Mouse (Mus musculus) cerebellum, postnatal 36 days (tissue): ENCODE results near the gene Arntl.
"Not testable (repeated sequence)": the region's sequence is repeated elsewhere in the genome, so short reads cannot be mapped to it uniquely, and the experiment has no call there.

Source experiments
- DNase-seq, 2 experiments: peaks; one replicate each; pipeline ENCODE4 v3.0.0; 2021 to 2022; ENCODE audit warnings: mixed read lengths in 2 of 2

Arntl gene

DNA sequence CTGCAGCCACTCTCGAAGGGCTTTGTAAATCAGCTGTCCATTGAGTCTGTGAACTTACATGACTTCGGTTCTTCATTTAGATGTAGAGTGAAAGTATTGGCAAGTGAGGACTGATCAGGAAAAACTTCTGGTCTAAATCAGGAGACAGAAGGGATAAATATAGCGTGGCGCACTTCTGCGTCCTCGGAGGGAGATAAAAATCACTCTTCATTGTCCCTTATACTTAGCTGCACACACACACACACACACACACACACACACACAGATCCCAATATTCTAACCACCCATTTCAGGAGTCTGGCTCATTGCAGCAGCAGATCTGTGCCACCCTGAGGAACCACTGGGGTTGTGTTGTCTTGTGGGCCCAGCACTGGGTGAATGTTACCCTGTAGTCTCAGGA, 44.3 kb downstream of the Arntl start:
- no peak for DNase-seq

GRCm38 (mm10) chr7:113253777-113254405, 46.6 kb downstream of the Arntl start:
- DNase-seq, result no peak

- DNase-seq, result peak; percentile 38 to 39
Observed at GRCm38 (mm10) chr7:113256046-113256445, 48.8 kb downstream of the Arntl start.

DNA sequence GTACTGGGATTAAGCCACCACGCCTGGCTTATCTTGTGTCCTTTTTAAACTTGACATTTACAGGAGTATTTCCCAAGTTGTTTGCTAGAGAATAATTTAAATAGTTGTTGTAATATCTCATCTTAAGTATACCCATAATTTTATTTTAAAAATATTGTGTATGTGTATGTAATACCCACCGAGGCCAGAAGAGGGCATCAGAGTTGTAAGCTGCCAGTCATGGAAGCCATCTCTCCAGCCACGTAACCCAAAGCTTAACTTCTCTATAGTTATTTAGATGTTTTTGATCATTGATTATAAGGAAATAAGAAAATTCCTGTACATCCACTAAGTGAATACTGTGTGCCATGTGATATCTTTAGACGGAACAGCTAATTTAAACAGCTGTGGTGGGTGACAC, 51.2 kb downstream of the Arntl start:
- DNase-seq, result no peak

GRCm38 (mm10) chr7:113260321-113261167, 53.3 kb downstream of the Arntl start:
- peak; percentile 36 to 47 for DNase-seq

GRCm38 (mm10) chr7:113261690-113262089, 54.4 kb downstream of the Arntl start:
- no peak for DNase-seq

DNA sequence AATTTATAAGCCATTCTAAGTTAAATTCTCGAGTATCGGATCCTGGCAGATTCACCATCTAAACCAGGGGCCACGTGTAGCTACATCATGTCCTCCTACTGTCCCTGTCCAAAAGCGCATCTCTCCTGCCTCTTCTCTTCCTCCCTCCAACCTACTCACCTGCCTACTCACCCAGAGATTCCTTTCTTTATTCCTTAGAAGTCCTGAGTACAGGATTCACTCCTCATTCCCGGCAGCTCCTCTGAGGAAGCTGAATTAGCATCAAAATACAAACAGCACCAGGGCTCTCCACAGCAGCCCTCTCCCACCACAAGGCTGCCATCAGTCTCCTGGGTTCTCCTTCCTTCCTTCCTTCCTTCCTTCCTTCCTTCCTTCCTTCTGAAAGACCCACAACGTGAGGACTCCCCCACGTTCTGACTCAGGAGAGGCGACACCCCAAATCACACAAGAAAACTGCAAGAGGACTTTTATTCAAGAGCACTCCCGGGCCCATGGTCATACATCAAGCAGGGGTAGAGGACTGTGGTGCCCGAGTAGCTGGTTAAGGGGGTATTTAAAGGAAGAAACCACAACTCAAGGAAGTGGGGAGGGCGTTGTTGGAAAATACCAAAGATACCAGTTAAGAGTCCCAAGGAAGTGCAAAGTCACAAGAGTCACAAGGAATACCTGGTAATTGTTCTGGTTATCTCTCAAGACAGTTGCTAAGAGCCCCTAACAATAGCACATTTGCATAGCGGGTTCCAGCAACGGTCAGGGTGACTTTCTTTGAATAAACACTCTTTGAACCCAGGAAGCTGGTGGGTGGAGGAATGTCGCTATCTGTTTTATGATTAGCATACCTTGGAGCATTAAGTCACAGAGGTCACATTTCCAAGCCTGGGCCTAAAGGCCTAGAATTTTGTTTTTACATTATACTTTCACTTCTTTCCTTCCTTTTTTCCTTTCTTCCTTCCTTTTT, 55.5 kb downstream of the Arntl start:
- not testable (repeated sequence) for DNase-seq

DNA sequence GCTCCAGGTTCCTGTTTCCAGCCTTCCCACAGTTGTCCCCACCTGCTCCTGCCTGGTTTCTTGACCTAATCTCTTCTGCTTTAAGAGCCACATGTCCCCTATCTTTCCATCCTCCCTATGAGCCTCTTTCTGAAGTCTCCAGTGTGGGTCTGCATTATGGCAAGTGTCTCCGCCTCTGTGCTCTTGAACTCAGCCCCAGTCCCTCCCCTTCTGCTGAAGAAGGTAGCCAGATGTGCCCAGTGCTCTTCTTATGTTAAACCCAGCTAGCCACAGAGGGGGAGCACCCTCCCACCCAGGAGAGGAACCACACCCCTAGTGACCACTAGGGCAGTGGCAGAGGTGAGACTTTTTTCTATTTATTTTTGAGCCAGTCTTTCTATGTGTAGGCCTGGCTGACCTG, 56.7 kb downstream of the Arntl start:
- DNase-seq, result no peak

- DNase-seq, result peak; percentile 80 to 85
Observed at GRCm38 (mm10) chr7:113268287-113268686, 61.0 kb downstream of the Arntl start.

- no peak for DNase-seq
Observed at GRCm38 (mm10) chr7:113269081-113269480, 61.8 kb downstream of the Arntl start.

- peak; percentile 56 to 59 for DNase-seq
Observed at GRCm38 (mm10) chr7:113269921-113270320, 62.7 kb downstream of the Arntl start.

DNA sequence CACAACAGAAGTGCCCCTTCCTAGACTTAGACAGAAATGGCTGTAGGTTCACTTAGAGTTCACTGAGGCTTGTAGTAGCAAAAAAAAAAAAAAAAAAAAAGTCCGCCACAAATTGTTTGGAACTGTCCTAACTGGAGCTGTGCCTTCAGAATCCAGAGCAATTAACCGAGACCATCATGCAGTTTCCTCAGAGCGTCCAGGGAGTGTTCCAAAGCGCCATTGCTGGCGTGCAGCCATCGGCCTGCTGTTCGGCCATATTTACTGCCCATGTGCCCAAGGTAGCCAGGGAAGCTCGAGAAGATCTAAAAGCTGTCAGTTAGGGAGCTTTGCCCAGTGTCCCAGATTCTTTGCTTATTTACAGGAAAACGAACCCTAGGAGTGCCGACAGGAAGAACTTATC, 63.3 kb downstream of the Arntl start:
- DNase-seq, result peak; percentile 97 to 99

GRCm38 (mm10) chr7:113270991-113271390, 63.7 kb downstream of the Arntl start:
- no peak for DNase-seq

DNA sequence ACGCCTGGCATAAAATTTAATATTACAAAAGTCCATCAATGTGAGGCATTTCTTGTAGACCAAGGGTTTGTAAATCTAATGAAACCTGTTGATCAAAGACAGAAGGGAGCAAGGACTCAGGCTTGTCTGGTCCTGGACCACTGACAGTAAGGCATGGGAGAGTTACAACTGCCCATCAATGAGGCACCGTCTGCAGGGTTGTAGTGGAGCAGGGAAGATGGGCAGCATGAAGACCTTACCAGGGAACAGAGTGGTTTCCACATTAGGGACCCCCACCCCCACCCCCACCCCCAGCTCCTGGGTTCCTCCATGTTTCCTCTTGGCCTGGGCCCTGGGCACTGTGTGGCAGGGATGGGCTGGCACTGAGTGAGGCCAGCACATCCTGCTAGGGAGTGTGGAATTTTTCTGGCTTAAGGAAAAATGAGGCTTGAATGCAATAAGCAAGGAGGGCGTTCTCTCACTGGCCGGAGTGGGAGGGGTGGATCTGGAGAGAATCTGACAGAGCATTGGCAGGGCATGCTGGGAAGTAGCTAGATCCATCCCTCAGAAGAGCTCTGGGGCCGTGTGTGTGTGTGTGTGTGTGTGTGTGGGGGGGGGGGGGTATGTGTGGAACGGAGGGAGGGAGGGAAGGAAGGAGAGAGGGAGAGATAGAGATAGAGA, 65.2 kb downstream of the Arntl start:
- no peak for DNase-seq

- DNase-seq, result no peak
Observed at GRCm38 (mm10) chr7:113277245-113277644, 70.0 kb downstream of the Arntl start.

DNA sequence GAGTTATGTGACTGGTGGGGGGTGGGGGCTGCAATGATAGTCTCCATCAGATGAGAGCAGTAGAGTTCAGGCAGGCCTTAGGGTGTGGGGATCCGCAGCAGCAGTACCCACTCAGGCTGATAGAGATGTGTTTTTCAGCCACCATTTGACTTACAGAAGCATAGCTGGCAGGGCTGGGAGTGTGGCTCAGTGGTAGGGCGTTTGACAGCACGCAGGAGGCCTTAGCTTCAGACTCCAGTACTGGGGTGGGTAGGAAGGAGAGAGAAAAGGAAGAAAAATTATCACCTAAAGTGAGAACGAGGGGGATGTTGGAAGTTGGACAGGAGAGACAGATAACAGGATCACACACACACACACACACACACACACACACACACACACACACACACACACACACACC, 71.2 kb downstream of the Arntl start:
- no peak for DNase-seq

DNA sequence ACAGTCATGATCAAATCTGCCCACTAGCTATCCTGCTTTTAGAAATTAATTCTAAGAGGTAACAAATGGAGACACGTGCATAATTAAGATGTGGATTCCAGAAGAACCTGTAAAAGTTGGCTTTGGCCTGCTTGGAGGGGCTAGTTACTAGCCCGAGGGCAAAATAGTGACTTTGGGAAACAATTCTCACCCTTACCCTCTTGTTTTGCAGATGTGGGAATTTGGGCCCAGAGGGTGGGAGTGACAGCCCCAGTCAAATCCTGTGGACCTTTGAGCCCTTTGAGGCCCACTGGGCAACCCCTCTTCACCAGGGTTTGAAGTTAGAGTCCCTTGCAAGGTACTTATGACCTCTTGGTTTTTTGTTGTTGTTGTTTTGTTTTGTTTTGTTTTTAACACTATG, 72.0 kb downstream of the Arntl start:
- no peak for DNase-seq

DNA sequence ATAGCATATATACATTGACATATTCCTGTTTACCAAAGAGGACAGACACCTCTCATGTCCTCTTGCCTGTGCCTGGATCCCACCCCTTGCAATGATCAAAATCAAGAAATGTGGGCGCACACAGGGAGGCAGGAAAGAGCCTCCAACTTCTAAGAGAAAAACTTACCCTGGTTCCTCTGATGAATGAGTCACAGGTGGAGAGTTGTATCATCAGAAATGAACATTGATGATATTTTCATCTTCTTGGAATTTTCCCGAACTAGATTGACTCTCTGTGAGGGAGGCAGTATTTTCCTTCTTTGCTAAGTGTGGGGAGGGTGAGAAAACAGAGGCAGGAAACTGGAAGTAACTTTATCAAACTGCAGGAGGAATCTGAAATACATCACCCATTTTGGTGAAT, 78.1 kb downstream of the Arntl start:
- no peak for DNase-seq

DNA sequence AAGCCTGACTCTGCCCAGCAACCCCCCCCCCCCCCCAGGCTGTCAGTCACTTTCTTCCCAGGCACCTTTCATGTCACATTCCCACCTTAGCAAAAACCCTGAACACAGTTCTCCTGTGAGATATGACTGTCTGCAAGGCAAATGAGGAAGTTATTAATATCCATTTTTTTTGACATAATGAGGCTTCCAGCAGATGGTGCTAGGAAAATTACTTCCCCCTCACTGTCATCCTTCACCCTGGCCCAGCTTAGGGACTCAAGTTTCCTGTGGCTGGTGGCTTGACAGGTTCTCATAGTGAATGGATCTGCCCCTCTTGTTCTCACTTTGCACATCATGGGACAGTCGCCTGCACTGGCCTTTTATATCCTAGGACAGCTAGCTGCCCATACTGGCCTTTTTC, 81.9 kb downstream of the Arntl start:
- DNase-seq, result no peak

GRCm38 (mm10) chr7:113291741-113292140, 84.5 kb downstream of the Arntl start:
- DNase-seq, result no peak

DNA sequence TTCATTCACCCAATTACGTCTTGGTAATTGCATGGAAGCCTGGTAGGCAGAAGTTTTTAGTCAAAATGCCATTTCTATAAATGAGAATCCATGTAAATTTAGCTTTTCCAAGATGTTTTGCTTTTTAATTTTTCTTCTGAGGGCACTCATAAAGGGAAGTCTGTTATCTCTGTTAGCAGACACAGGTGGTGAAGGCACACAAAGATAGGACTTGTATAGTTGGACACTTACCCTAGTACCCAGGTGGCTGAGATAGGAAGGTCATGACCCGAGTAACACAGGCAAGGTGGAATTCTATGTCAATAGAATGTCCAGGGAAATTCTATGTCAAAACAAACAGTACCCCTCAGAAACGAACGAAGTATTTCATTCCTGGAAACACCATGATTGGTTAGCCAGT, 84.9 kb downstream of the Arntl start:
- no peak for DNase-seq

DNA sequence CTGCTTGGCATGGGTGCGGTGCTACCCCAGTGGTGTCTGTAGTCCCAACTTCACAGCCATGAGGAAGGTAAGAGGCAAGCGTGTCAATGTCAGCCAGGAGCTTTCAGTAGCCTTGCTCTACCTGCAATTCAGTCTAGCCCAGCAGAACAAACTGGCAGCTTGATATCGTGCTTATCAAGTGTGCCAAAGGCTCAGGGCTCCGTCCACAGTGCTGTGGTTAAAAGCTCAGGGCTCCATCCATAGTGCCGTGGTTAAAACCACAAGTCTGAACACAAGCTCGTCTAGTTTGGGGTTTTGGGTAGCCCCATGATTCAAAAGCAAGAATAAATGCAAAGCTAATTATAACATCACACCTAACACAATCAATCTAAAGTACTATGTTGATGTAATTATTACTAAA, 87.3 kb downstream of the Arntl start:
- no peak for DNase-seq
